Mouse (Mus musculus) right cerebral cortex, postnatal 14 days (tissue): Measurements from ENCODE around the gene Myo6.

Experiments used
- DNase-seq: peaks from one replicate; pipeline ENCODE4 v3.0.0; 2022

The Myo6 gene

GRCm38 (mm10) chr9:80252146-80252545 is 87.3 kb downstream of the Myo6 start:
- DNase-seq = no peak

DNA sequence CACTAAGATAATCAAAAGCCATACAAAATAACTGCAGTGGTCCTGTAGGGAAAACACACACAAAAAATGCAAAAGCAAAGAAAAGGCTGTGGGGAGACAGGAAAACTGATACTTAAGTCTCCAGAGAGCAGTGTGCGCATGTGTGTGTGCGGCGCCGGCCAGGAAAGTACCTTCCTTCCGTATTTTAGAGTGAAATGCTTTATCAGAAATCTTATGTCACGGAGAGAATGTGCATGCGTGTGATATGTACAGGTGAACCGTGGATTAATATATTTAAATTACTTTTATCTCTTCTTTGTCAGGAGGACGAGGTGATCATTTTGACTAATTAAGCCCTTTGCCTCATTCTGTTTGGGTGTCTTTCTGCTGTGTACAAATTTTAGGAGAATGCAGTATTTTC is 88.4 kb downstream of the Myo6 start:
- DNase-seq = no peak

GRCm38 (mm10) chr9:80256561-80256960 is 91.7 kb downstream of the Myo6 start:
- no peak for DNase-seq

- no peak for DNase-seq
Observed at GRCm38 (mm10) chr9:80258396-80258795, 93.6 kb downstream of the Myo6 start.

- no peak for DNase-seq
Observed at GRCm38 (mm10) chr9:80260905-80261304, 96.1 kb downstream of the Myo6 start.

DNA sequence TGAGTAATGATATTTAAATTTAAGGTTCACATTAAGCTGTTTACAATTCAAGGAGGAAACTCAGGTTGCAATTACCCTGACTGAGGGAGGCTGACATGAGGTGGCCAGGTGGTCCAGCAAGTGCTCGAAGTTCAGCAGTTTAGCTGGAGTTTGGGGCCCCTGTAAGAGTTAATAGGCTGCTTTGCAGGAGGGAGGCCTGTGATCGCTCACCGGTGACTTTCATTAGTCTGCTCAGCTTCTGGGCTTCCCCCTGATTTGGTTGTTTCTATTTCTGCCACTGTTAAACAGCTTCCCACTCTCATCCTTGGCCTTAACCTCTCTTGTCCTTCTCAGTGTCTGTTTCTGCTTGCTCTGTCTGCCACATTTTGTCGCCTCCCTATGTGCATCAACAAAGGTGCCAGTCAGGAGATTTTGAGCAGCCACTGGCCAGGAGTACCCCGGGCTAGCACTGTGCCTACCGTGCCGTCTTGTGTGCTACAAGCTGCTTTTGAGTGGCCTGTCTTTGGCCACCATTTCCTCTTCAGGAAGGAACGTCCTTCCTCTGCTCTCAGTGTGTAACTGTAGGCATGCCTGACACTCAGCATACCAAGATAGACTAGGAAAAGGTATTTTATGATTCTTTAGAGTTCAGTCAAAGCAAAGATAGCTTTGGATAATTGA is 97.7 kb downstream of the Myo6 start:
- no peak for DNase-seq

DNA sequence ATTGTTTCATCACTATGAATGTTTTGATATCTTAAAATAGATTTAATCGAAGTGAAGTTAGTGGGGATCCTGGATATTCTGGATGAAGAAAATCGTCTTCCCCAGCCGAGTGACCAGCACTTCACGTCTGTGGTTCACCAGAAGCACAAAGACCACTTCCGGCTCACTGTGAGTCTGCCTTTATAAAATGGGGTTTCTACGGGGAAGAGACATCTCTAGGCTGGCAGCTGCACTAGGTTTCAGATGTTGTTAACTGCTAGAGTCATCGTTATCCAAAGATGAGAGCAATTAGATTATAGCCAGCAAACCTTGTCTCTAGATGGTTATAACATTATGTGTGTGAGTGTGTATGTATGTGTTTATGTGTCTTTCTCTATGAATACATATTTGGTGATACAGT is 101.3 kb downstream of the Myo6 start:
- DNase-seq = no peak

DNA sequence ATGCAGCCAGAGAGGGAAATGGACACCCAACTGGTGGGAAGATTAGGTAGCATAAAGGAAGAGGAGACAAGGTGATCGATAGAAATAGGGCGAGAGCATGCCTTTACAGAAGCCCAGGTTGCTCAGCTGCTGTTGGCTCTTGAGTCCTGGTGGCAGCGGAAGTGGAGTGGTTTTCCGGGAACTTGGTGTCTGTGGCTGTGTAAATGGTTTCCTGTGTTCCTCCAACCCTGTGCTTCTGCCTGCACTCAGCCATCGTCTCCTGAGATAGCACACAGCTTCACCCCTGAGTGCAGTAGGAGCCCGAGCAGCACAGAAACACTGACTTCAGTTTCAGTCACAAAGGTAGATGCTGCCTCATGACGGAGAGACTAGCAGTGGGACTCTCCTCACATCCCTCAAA is 101.7 kb downstream of the Myo6 start:
- DNase-seq = no peak

- no peak for DNase-seq
Observed at GRCm38 (mm10) chr9:80269596-80269995, 104.8 kb downstream of the Myo6 start.

GRCm38 (mm10) chr9:80272951-80273350 is 108.1 kb downstream of the Myo6 start:
- no peak for DNase-seq

GRCm38 (mm10) chr9:80275053-80275771 is 110.4 kb downstream of the Myo6 start:
- no peak for DNase-seq

DNA sequence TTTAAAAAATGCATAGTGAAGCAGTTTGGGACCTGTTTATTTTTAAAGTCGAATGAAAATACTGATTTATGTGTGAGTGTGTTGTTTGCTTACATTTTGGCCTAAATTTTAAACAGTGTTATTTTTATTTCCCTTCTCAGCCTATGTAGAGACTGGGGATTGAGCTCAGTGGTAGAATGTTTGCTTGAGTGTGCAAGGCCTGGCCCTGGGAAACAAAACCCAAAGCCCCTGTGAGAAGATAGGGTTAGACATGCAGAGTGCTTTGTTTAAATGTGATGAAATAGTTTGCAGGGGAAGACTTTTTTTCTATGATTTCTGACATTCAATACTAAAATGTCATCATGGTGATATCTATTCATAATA is 110.9 kb downstream of the Myo6 start:
- no peak for DNase-seq

DNA sequence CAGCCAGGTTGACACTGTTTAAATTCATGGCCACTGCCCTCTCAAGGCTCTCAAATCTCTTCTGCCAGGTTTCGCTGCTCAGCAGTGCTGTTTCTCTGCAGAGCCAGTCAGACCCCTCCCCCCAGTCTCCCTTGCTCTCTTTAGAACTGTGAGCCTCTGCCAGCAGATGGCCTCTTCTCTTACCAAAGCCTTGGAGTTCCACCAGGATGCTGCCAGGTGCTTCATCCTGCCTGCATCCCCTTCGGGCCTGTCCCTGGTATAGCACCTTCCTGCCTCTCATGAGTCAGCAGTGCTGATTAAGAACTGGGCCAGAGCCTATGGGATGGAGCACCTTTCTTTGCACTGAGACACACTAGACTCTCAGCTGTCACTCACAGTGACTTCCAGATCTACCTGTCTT is 112.3 kb downstream of the Myo6 start:
- no peak for DNase-seq

DNA sequence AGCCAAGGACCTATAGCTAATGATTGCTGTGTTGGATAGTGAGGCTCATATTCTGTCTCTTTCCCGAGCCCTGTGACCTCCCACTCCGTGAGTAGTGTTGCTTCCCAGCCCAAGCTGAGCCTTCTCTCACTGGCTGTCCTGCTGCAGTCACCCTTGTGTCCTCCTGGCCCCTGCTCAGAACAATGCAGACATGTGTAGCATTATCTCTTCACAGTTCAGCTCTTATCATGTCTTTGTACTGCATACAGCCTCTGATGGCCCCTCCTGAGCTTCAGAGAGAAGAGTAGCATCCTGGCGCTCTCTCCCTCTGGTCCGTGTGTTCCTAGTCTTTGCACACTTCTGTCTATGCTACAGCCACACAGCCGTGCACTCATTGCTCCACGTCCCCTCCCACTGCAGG is 112.9 kb downstream of the Myo6 start:
- DNase-seq = no peak

DNA sequence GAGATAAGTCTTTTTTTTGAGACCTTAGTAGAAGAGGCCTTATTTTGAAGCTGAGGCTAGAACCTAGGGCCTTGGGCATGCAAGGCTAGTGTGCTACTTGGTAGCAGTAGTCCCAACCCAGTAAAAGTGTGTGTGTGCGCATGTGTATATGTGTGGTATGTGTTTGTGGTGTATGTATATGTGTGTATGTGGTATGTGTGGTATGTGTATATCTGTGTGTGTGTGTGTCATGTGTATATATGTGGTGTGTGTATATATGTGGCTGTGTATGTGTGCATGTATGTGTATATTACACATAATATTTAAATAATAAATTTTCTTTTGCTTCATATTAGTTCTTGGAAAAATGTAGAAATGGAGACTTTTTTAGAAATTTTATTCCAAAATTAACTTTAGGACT is 115.9 kb downstream of the Myo6 start:
- DNase-seq = no peak

DNA sequence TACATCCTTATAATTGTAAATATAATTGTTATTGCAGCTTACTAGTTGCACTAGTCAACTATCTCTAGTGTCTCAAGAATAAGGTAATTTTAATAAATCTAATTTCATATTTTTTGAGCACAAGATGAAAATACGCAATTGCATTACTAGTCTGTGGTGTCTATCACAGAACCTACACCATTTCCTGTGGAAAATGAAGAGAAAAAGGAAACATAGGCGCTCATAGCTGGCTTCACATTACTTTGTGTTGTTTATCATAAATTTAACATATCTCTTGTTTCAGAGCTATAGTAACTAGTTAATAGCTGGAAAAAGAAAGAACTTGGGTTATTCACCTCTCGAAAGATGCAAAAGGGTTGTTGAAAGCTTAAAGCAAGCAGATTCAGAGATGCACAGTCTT is 117.6 kb downstream of the Myo6 start:
- DNase-seq = no peak

DNA sequence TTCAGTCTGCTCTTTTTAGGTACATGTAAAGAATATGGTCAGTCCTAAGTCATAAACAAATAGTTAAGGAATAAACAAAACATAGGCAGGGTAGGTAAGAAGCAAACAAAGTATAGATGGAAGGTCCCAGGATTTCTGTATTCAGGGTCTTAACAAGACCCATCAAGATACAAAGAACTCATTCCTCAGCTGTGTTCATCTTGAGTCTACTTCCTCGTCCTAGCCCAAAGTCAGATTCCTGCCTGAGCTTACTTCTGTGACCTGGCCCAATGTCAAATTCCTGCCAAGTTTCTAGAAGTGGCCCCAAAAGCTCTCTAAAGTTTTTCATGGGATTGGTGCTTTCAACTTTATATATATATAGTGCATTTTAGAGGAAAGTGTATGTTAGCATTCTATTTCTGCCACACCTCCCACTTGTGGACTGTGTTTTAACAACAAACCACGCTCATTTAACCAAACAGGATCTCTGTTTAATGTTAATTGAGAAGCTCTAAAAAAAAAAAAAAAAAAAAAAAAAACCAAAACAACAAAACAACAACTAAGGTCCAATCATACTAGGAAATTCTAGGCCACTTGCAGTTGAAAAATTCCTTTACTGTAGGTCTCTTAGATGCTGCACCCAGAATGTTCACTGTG is 119.8 kb downstream of the Myo6 start:
- no peak for DNase-seq

DNA sequence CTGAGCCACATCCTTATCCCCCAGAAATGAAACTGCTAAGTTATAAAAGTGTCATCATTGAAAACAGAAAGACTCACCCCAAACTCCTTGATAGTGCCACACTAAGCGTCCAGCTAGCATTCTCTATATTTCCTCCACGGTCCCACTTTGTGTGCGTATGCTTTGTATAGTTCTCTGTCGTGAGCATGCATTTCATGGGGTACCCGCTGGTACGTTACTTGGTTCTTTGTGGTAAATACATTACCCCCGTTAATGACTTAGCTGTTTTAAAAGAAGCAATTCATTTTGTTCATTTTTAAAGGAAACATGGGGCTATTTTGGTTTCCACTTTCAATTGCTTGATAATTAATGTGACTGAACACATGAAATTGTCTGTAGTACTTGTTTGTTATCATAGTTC is 122.0 kb downstream of the Myo6 start:
- DNase-seq = no peak

DNA sequence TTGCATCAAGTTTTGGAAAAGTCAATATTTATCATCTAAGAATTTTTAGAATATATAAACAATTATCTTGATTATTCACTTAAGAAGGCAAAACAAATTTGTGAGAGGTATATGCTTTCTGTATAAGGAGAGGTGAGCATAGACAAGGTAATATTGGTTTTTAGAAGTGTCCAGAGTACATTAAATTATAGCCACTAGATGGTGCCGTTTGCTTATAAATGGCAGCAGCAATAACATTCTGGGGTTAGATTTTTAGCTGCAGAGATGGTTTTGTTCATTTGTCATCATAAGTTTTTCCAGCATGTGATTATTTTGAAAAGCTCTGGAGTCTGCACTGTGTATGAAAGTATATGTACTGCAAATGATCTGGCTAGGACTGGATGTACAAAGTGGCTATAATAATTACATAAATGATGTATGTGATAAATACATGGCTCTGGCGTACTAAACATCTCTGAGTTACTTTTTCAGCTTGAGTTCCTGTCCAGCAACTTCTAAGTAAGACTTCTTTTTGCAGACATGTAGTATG is 128.3 kb downstream of the Myo6 start:
- no peak for DNase-seq

DNA sequence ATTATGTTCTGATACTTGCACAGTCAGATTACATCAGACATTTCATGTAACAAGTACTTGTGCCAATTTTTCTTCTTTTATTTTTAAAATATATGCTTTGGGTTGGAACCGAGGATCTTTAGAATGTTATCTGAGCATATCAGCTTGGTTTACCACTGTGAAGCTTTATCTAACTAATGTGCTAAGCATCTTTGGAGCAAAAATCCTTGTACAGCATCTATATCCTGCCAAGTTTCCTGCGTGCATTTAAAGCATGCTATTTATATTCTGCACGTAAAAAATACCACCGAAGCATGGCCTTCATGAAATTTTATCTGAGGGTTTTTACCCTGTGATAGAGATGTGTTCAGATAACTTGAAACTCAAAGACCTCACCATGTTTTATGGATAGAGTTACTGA is 131.3 kb downstream of the Myo6 start:
- no peak for DNase-seq

GRCm38 (mm10) chr9:80299031-80299430 is 134.2 kb downstream of the Myo6 start:
- DNase-seq = no peak

DNA sequence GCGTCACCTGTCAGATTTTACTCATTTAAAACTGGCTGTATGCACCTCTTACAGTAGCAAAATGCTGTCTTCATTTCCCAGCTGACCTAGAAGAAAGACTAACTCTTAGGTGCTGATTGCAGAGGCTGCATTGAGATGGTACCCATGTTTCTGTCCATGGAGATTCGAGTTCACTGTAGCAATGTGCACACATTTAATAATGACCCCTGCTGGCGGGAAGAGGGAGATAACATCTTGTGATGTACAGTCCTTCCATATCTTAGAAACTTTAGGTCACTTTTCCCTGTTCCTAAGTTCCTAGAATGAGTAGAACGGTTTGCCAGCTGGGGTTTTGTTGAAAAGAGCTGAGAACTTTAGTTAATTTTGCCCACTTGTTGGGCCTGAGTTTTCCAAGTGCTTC is 138.7 kb downstream of the Myo6 start:
- DNase-seq = no peak

GRCm38 (mm10) chr9:80306390-80306789 is 141.6 kb downstream of the Myo6 start:
- no peak for DNase-seq

GRCm38 (mm10) chr9:80306853-80307252 is 142.0 kb downstream of the Myo6 start:
- peak; percentile 17 for DNase-seq
